Mouse (Mus musculus) hindbrain, embryonic 16.5 days (tissue): Measurements from ENCODE around the gene Lca5. TPM values are rescaled to one million over a fixed set of nuclear protein-coding genes. Genes with fewer than 3 reads are reported as not detected.

Source experiments
- ATAC-seq: fragments of 200-750 bp; cut with Nextera tagmentation; 2 replicates; pipeline ENCODE4 v1.8.0; 2017; ENCODE audit warnings: moderate TSS enrichment, moderate library complexity
- H3K27ac ChIP-seq: fragments of 300-500 bp; sonication (generic); 2 replicates; pipeline ENCODE4 v1.5.1; 2014; ENCODE audit warnings: low read depth, mild to moderate bottlenecking, control low read depth, low read length, moderate library complexity
- H3K27me3 ChIP-seq: fragments of 300-500 bp; sonication (generic); replicated peaks from 2 replicates; pipeline ENCODE4 v1.6.1; 2014; ENCODE audit warnings: low read length; ENCODE audit not compliant: control insufficient read depth, insufficient read depth
- H3K36me3 ChIP-seq: fragments of 300-500 bp; sonication (generic); 2 replicates; pipeline ENCODE4 v1.6.1; 2014; ENCODE audit warnings: mild to moderate bottlenecking, low read length, moderate library complexity, mixed read lengths; ENCODE audit not compliant: control insufficient read depth, insufficient read depth
- H3K4me1 ChIP-seq: fragments of 300-500 bp; sonication (generic); 2 replicates; pipeline ENCODE4 v1.6.1; 2014; ENCODE audit warnings: low read depth, low read length; ENCODE audit not compliant: control insufficient read depth, insufficient read depth
- H3K4me2 ChIP-seq: fragments of 300-500 bp; sonication (generic); 2 replicates; pipeline ENCODE4 v1.6.1; 2014; ENCODE audit warnings: mild to moderate bottlenecking, low read length, control low read depth, moderate library complexity
- H3K4me3 ChIP-seq: fragments of 300-500 bp; sonication (generic); 2 replicates; pipeline ENCODE4 v1.5.1; 2014; ENCODE audit warnings: mild to moderate bottlenecking, low read length, control low read depth, moderate library complexity
- H3K9ac ChIP-seq: fragments of 300-500 bp; sonication (generic); 2 replicates; pipeline ENCODE4 v1.6.1; 2014; ENCODE audit warnings: low read depth, mild to moderate bottlenecking, control low read depth, low read length, moderate library complexity
- H3K9me3 ChIP-seq: fragments of 300-500 bp; sonication (generic); 2 replicates; pipeline ENCODE4 v1.6.1; 2014; ENCODE audit warnings: mild to moderate bottlenecking, low read length, moderate library complexity; ENCODE audit not compliant: control insufficient read depth
- WGBS: fragments of 180-500 bp; shearing (Covaris S2); extraction: QIAGEN DNeasy Blood & Tissue Kit; methylation state at CpG from one replicate; pipeline ENCODE4 v1.1.7; 2014; 5-methylcytosine and 5-hydroxymethylcytosine counted together
- polyA plus RNA-seq: library from polyadenylated mRNA; unstranded; fragments of >200 nt; fragmentation: Nextera tagmentation; extraction: Ambion mirVana; gene quantifications from 2 replicates; pipeline ENCODE4 v1.2.1, GENCODE M21; 2015

The Lca5 gene
- polyA plus RNA-seq, 1 experiment from 2014 or later = 14.7 TPM

DNA sequence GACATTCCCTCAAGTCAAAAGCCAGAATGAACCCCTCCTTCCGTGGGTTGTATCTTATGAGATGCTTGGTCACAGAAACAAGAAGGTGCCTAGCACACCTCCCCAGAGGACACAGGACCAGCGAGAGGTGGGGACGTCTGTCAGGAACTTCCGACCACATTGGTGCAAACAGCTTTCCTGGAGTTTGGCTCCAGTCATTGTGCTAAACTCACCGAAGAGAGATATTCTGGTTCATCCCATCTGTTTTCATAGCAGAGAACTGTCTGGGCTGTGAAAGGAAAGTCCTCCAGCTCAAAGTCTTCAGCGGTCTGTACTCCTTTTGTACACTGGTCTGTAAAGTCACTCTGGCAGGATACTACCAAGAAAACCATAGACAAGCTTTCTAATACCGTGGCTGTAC, 41.5 kb downstream of the Lca5 start:
- H3K27ac ChIP-seq = no peak overlapping the region
- no peaks in the 10 kb centered on the region for H3K9me3 ChIP-seq
- no peak overlapping the region for H3K4me2 ChIP-seq
- no peak overlapping the region for H3K4me3 ChIP-seq
- no peak overlapping the region for H3K9ac ChIP-seq
- 94% methylated on average over 7 of the region's 7 CpGs for WGBS
- H3K4me1 ChIP-seq = no peaks in the 10 kb centered on the region
- H3K27me3 ChIP-seq = no peaks in the 10 kb centered on the region
- ATAC-seq = no peak
- peaks cover 7% of the 10 kb centered on the region for H3K36me3 ChIP-seq

DNA sequence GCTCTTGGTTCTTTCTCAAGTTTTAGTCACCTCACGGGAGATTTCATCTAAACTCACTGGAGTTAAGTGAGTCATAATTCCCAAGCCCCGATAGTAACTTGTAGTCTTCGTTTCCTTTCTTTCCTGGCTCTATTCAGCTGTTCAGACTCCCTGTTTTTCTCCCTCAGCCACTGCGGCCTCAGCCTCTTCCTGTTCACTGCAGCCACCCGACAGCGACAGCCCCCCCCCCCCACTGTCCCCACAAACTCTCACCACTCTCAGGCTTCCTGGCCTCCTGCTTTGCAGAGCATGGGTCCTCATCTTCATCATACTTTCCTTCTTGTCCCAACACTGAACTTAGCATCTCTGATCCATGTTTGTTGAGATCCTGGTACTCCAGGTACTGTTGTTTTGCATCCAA, 42.7 kb downstream of the Lca5 start:
- Histone ChIP-seq H3K4me1 (no peaks in the 10 kb centered on the region), H3K9ac (no peak overlapping the region), H3K9me3 (no peaks in the 10 kb centered on the region), H3K4me2 (no peak overlapping the region), H3K27me3 (no peaks in the 10 kb centered on the region), H3K27ac (no peak overlapping the region), H3K4me3 (no peak overlapping the region), H3K36me3 (peaks cover 9% of the 10 kb centered on the region)
- no peak for ATAC-seq
- 70% methylated on average over 6 of the region's 6 CpGs for WGBS

GRCm38 (mm10) chr9:83395456-83395855, 45.5 kb downstream of the Lca5 start:
- whole genome bisulfite sequencing = 91% methylated on average over 15 of the region's 15 CpGs
- Histone ChIP-seq H3K27ac (no peak overlapping the region), H3K4me3 (no peak overlapping the region), H3K9ac (no peak overlapping the region), H3K36me3 (peaks cover 6% of the 10 kb centered on the region), H3K4me2 (no peak overlapping the region), H3K27me3 (no peaks in the 10 kb centered on the region), H3K4me1 (no peaks in the 10 kb centered on the region), H3K9me3 (no peaks in the 10 kb centered on the region)
- no peak for ATAC-seq

GRCm38 (mm10) chr9:83391996-83392395, 48.9 kb downstream of the Lca5 start:
- Histone ChIP-seq H3K36me3 (peaks cover 2% of the 10 kb centered on the region; the same call in 1 of the 2 replicates), H3K9me3 (no peaks in the 10 kb centered on the region), H3K4me1 (peaks cover 3% of the 10 kb centered on the region; the same call in 1 of the 2 replicates), H3K9ac (no peak overlapping the region), H3K4me2 (no peak overlapping the region), H3K4me3 (no peak overlapping the region), H3K27ac (no peak overlapping the region), H3K27me3 (no peaks in the 10 kb centered on the region)
- ATAC-seq = no peak
- WGBS = 87% methylated on average over 11 of the region's 11 CpGs

DNA sequence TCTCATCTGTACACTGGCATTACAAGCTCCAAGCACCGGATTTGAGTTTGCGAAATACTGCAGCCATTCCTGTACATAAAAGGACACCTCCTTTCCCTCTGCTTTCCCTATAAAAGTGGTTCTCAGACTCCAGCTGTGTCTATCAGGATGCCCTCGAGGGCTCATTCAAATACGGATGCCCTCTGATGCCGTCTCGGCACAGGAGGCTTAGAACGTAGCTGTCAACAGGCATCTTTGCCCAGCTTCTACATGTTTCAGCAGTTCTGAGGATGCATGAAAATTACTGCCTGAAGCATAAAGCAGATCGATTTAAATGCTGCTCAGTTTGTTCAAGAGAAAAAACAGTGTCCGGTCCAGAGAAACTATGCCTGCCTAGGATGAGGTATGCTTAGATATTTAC, 51.4 kb downstream of the Lca5 start:
- 66% methylated on average over 9 of the region's 9 CpGs for WGBS
- Histone ChIP-seq H3K36me3 (peaks cover 2% of the 10 kb centered on the region; the same call in 1 of the 2 replicates), H3K4me2 (no peak overlapping the region), H3K9me3 (no peaks in the 10 kb centered on the region), H3K4me1 (peaks cover 3% of the 10 kb centered on the region; the same call in 1 of the 2 replicates), H3K4me3 (no peak overlapping the region), H3K9ac (no peak overlapping the region), H3K27me3 (no peaks in the 10 kb centered on the region), H3K27ac (no peak overlapping the region)
- no peak for ATAC-seq

DNA sequence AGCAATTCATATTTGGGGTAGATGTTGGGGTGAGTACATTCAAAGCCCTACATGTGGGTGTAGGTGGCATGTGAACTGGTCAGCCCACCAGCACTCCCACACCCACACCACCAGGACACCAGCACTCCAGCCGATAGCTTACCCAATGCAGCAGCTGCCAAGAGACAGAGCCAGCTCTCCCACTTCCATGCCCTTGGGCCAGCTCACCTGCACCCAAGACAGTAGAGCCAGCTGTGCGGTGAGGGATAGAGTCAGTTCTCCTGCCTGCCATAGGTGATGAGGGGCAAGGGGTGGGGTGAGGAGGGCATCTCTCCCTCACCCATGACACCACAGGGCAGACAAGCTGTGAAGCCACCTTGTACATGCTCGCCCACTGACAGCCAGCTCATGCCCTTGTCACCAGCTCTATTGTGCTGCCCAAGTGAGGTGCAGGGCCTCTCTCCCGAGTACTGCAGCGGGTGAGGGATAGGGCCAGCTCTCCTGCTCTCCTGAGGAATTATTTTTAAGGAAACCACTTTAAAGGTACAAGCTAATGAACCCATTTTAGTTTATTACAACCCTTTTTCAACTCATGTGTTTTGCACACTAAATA, 54.6 kb downstream of the Lca5 start:
- ATAC-seq = no peak; the same call in 1 of the 2 replicates
- Histone ChIP-seq H3K27ac (no peak overlapping the region), H3K36me3 (no peaks in the 10 kb centered on the region), H3K4me1 (peaks cover 3% of the 10 kb centered on the region; the same call in 1 of the 2 replicates), H3K4me2 (no peak overlapping the region), H3K27me3 (no peaks in the 10 kb centered on the region), H3K4me3 (no peak overlapping the region), H3K9me3 (0 out of 2 replicates have a peak, but pooled peaks cover 2% of the 10 kb centered on the region), H3K9ac (no peak overlapping the region)
- WGBS = 83% methylated on average over 5 of the region's 5 CpGs

- ATAC-seq = no peak
- H3K9me3 ChIP-seq = 0 out of 2 replicates have a peak, but pooled peaks cover 2% of the 10 kb centered on the region
- no peak overlapping the region for H3K27ac ChIP-seq
- H3K27me3 ChIP-seq = no peaks in the 10 kb centered on the region
- WGBS = 72% methylated on average over 6 of the region's 6 CpGs
- peaks cover 3% of the 10 kb centered on the region; the same call in 1 of the 2 replicates for H3K4me1 ChIP-seq
- H3K9ac ChIP-seq = no peak overlapping the region
- H3K36me3 ChIP-seq = no peaks in the 10 kb centered on the region
- no peak overlapping the region for H3K4me2 ChIP-seq
- no peak overlapping the region for H3K4me3 ChIP-seq
Measured at GRCm38 (mm10) chr9:83385301-83385700, 55.6 kb downstream of the Lca5 start.

DNA sequence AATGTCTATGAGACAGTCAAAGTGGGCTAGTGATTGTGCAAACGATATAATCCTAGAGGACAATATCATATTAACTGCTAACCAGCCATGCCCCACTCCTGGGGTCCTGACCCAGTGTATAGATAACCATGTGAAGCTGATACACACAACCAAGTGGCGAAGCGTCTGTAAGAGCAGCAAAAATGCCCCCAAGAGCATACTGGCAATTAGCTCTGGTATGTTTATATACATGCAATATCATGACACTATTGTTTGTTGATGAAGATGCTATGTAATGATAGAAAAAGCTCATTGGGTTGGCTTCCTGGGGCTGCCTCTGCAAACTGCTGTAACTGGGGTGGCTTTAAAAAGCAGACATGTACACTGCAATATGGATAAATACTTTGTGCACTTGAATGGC, 57.7 kb downstream of the Lca5 start:
- no peak for ATAC-seq
- Histone ChIP-seq H3K9ac (no peak overlapping the region), H3K36me3 (no peaks in the 10 kb centered on the region), H3K27ac (no peak overlapping the region), H3K9me3 (0 out of 2 replicates have a peak, but pooled peaks cover 2% of the 10 kb centered on the region), H3K4me1 (peaks cover 3% of the 10 kb centered on the region; the same call in 1 of the 2 replicates), H3K4me3 (no peak overlapping the region), H3K4me2 (no peak overlapping the region), H3K27me3 (no peaks in the 10 kb centered on the region)
- WGBS = 75% methylated on average over 3 of the region's 3 CpGs

DNA sequence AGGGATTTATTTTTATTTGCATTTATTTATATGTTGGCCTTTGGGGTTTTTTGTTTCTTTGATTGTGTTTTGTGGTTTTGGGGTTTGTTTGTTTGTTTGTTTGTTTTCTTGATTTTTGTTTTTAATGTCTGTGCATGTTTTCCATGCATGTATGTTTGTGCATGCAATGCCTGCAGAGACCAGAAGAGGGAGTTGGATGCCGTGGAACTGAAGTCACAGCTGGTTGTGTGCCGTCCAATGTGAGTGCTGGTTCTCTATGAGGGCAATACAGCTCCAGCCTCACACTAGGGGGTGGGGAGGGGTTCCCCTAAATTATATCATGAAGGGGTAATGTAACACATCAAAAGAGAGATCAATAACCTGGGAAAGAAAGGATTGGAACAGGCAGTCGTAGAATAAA, 58.2 kb downstream of the Lca5 start:
- no peaks in the 10 kb centered on the region for H3K36me3 ChIP-seq
- ATAC-seq = no peak
- no peak overlapping the region for H3K9ac ChIP-seq
- H3K4me3 ChIP-seq = no peak overlapping the region
- H3K4me1 ChIP-seq = no peaks in the 10 kb centered on the region
- no peak overlapping the region for H3K27ac ChIP-seq
- no peaks in the 10 kb centered on the region for H3K27me3 ChIP-seq
- whole genome bisulfite sequencing = 53% methylated on average over 3 of the region's 3 CpGs
- H3K4me2 ChIP-seq = no peak overlapping the region
- 0 out of 2 replicates have a peak, but pooled peaks cover 2% of the 10 kb centered on the region for H3K9me3 ChIP-seq
